Mouse (Mus musculus) MEL (cell line): Measurements from ENCODE around the gene Wars. TPM values are rescaled to one million over a fixed set of nuclear protein-coding genes. Genes with fewer than 3 reads are reported as not detected.
"Not testable (repeated sequence)": the region's sequence is repeated elsewhere in the genome, so short reads cannot be mapped to it uniquely, and the experiment has no call there.

Experiments used
- DNase-seq: peaks from one replicate; pipeline ENCODE4 v3.0.0; 2011; ENCODE audit warnings: low read depth, low spot score
- H3K27ac ChIP-seq: 2 replicates; pipeline ENCODE4 v1.5.1; 2012; ENCODE audit warnings: low read depth, mild to moderate bottlenecking, control low read depth, low read length, moderate library complexity; ENCODE audit not compliant: control insufficient read depth
- H3K27me3 ChIP-seq, 2 experiments: fragments of 150-350 bp in 1 of 2; sonication (generic) in 1 of 2; 2 replicates each; pipeline ENCODE4 v1.6.1; 2012; ENCODE audit warnings: low read length in 2 of 2, mild to moderate bottlenecking in 2 of 2, improper control_type of control experiment in 1 of 2, moderate library complexity in 1 of 2; ENCODE audit not compliant: insufficient read depth in 2 of 2, control insufficient read depth in 1 of 2
- H3K36me3 ChIP-seq, 2 experiments: 2 replicates each; pipeline ENCODE4 v1.6.1; 2012 to 2014; ENCODE audit warnings: low read length in 2 of 2, improper control_type of control experiment in 1 of 2, inconsistent platforms in 1 of 2, mild to moderate bottlenecking in 1 of 2; ENCODE audit not compliant: insufficient read depth in 2 of 2, control insufficient read depth in 1 of 2
- H3K4me1 ChIP-seq, 2 experiments: fragments of 150-350 bp in 1 of 2; sonication (generic) in 1 of 2; 2 replicates each; pipeline ENCODE4 v1.6.1; 2012; ENCODE audit warnings: low read length in 2 of 2, improper control_type of control experiment in 1 of 2, mild to moderate bottlenecking in 1 of 2; ENCODE audit not compliant: insufficient read depth in 2 of 2, control insufficient read depth in 1 of 2
- H3K4me3 ChIP-seq, 2 experiments: fragments of 150-350 bp in 1 of 2; sonication (generic) in 1 of 2; 2 replicates each; pipeline ENCODE4 v1.5.1; 2012; ENCODE audit warnings: low read depth in 2 of 2, low read length in 2 of 2, mild to moderate bottlenecking in 2 of 2, moderate library complexity in 2 of 2, control low read depth in 1 of 2, improper control_type of control experiment in 1 of 2; ENCODE audit not compliant: control insufficient read depth in 1 of 2, insufficient read depth in 1 of 2
- H3K79me2 ChIP-seq: 2 replicates; pipeline ENCODE4 v1.6.1; 2012; ENCODE audit warnings: mild to moderate bottlenecking, low read length, moderate library complexity; ENCODE audit not compliant: control insufficient read depth, poor library complexity, insufficient read depth
- H3K9ac ChIP-seq: 2 replicates; pipeline ENCODE4 v1.6.1; 2012; ENCODE audit warnings: low read depth, mild to moderate bottlenecking, control low read depth, low read length, moderate library complexity; ENCODE audit not compliant: control insufficient read depth, poor library complexity, severe bottlenecking
- H3K9me3 ChIP-seq: fragments of 150-350 bp; sonication (generic); replicated peaks from 2 replicates; pipeline ENCODE4 v1.6.1; 2012; ENCODE audit warnings: mild to moderate bottlenecking, low read length, improper control_type of control experiment, moderate library complexity; ENCODE audit not compliant: insufficient read depth
- BHLHE40 ChIP-seq: IDR thresholded peaks from 2 replicates; pipeline ENCODE4 v1.6.1; 2012; ENCODE audit warnings: low read depth, mild to moderate bottlenecking, inconsistent platforms, low read length, improper control_type of control experiment, borderline replicate concordance
- CHD1 ChIP-seq: IDR thresholded peaks from 2 replicates; pipeline ENCODE4 v1.6.1; 2012; ENCODE audit warnings: low read depth, mild to moderate bottlenecking, inconsistent platforms, low read length, improper control_type of control experiment
- CHD2 ChIP-seq: IDR thresholded peaks from 2 replicates; pipeline ENCODE4 v1.6.1; 2011; ENCODE audit warnings: low read length, improper control_type of control experiment
- E2F4 ChIP-seq: IDR thresholded peaks from 2 replicates; pipeline ENCODE4 v1.6.1; 2011; ENCODE audit warnings: low read depth, low read length, improper control_type of control experiment, borderline replicate concordance
- ELF1 ChIP-seq: IDR thresholded peaks from 2 replicates; pipeline ENCODE4 v1.6.1; 2014; ENCODE audit warnings: low read depth, mild to moderate bottlenecking, inconsistent platforms, low read length, improper control_type of control experiment, moderate library complexity
- EP300 ChIP-seq, 2 experiments: IDR thresholded peaks; 2 replicates each; pipeline ENCODE4 v1.6.1; 2011; ENCODE audit warnings: improper control_type of control experiment in 2 of 2, low read length in 2 of 2, low read depth in 1 of 2, mild to moderate bottlenecking in 1 of 2
- ETS1 ChIP-seq: IDR thresholded peaks from 2 replicates; pipeline ENCODE4 v1.6.1; 2012; ENCODE audit warnings: low read depth, mild to moderate bottlenecking, inconsistent platforms, low read length, improper control_type of control experiment, moderate library complexity
- GABPA ChIP-seq: IDR thresholded peaks from 2 replicates; pipeline ENCODE4 v1.6.1; 2012; ENCODE audit warnings: low read depth, mild to moderate bottlenecking, inconsistent platforms, low read length, improper control_type of control experiment, moderate library complexity
- GATA1 ChIP-seq: IDR thresholded peaks from 2 replicates; pipeline ENCODE4 v1.6.1; 2011; ENCODE audit warnings: low read depth, low read length, improper control_type of control experiment
- HCFC1 ChIP-seq: IDR thresholded peaks from 2 replicates; pipeline ENCODE4 v1.6.1; 2012; ENCODE audit warnings: low read depth, mild to moderate bottlenecking, inconsistent platforms, low read length, improper control_type of control experiment, moderate library complexity
- MAZ ChIP-seq: IDR thresholded peaks from 2 replicates; pipeline ENCODE4 v1.6.1; 2012; ENCODE audit warnings: low read depth, mild to moderate bottlenecking, inconsistent platforms, low read length, improper control_type of control experiment
- MYB ChIP-seq: IDR thresholded peaks from 2 replicates; pipeline ENCODE4 v1.6.1; 2011; ENCODE audit warnings: mild to moderate bottlenecking, low read depth, low read length, improper control_type of control experiment
- NELFE ChIP-seq: IDR thresholded peaks from 2 replicates; pipeline ENCODE4 v1.6.1; 2011; ENCODE audit warnings: low read depth, low read length, improper control_type of control experiment
- RCOR1 ChIP-seq: IDR thresholded peaks from 2 replicates; pipeline ENCODE4 v1.6.1; 2012; ENCODE audit warnings: low read depth, mild to moderate bottlenecking, inconsistent platforms, low read length, improper control_type of control experiment
- SMC3 ChIP-seq: IDR thresholded peaks from 2 replicates; pipeline ENCODE4 v1.6.1; 2011; ENCODE audit warnings: low read depth, low read length, improper control_type of control experiment
- UBTF ChIP-seq: IDR thresholded peaks from 2 replicates; pipeline ENCODE4 v1.6.1; 2012; ENCODE audit warnings: low read depth, mild to moderate bottlenecking, inconsistent platforms, low read length, improper control_type of control experiment, moderate library complexity, borderline replicate concordance; ENCODE audit not compliant: insufficient read depth
- ZC3H11A ChIP-seq: IDR thresholded peaks from 2 replicates; pipeline ENCODE4 v1.6.1; 2012; ENCODE audit warnings: low read depth, mild to moderate bottlenecking, inconsistent platforms, low read length, improper control_type of control experiment
- ZKSCAN1 ChIP-seq: IDR thresholded peaks from 2 replicates; pipeline ENCODE4 v1.6.1; 2012; ENCODE audit warnings: low read depth, mild to moderate bottlenecking, inconsistent platforms, low read length, improper control_type of control experiment, moderate library complexity
- ZNF384 ChIP-seq: IDR thresholded peaks from 2 replicates; pipeline ENCODE4 v1.6.1; 2012; ENCODE audit warnings: low read depth, mild to moderate bottlenecking, inconsistent platforms, low read length, improper control_type of control experiment
- polyA plus RNA-seq, 2 experiments: library from polyadenylated mRNA; stranded (reverse) in 1 of 2; unstranded in 1 of 2; fragments of >175 nt in 1 of 2; fragments of >200 nt in 1 of 2; gene quantifications; 2 replicates each; pipeline versions ENCODE4 v1.2.1 to v1.2.4; 2012; ENCODE audit warnings: low replicate concordance in 2 of 2, low read depth in 1 of 2; ENCODE audit not compliant: insufficient read length in 2 of 2, insufficient read depth in 1 of 2, missing spikeins in 1 of 2
- total RNA-seq: library from RNA; depleted of rRNA; stranded (reverse); fragments of 300-350 nt; gene quantifications from 2 replicates; pipeline ENCODE4 v1.2.3, GENCODE M21; 2012

The Wars gene
- total and polyA plus RNA-seq, 3 experiments: 85.7 to 836 (median 98.4) TPM

DNA sequence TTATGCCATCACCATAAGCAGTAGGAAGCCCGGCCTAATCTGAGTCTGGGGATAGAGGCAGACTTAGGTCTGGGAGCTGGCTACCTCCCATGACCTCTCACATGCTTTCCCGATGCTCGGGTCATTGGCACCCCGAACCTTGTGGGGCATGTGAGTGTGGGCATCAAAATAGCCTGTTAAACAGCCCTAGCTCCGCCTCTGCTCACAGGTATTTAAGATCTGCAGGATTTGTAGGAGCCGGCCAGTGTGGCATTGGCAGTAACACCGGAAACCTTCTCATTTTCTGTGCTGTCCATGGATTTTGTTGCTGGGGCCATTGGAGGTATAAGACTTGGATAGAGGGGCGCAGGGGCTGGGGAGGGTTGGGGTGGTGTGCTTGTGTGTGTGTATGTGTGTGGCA, 43.1 kb downstream of the Wars start:
- no peak overlapping the region for H3K27ac ChIP-seq
- no peak overlapping the region for H3K4me3 ChIP-seq
- H3K9ac ChIP-seq: no peak overlapping the region
- no peaks in the 10 kb centered on the region for H3K9me3 ChIP-seq
- no peak for TF ChIP-seq UBTF
- no peak for TF ChIP-seq NELFE
- no peak for TF ChIP-seq HCFC1
- TF ChIP-seq SMC3: no peak
- no peak for TF ChIP-seq ZNF384
- no peak for TF ChIP-seq MAZ
- TF ChIP-seq ZKSCAN1: no peak
- TF ChIP-seq GABPA: no peak
- TF ChIP-seq CHD2: no peak
- no peak for TF ChIP-seq RCOR1
- no peak for TF ChIP-seq GATA1
- TF ChIP-seq BHLHE40: no peak
- no peak for DNase-seq
- H3K79me2 ChIP-seq: no peaks in the 10 kb centered on the region
- H3K27me3 ChIP-seq: no peaks in the 10 kb centered on the region
- H3K4me1 ChIP-seq: no peaks in the 10 kb centered on the region
- no peaks in the 10 kb centered on the region for H3K36me3 ChIP-seq

DNA sequence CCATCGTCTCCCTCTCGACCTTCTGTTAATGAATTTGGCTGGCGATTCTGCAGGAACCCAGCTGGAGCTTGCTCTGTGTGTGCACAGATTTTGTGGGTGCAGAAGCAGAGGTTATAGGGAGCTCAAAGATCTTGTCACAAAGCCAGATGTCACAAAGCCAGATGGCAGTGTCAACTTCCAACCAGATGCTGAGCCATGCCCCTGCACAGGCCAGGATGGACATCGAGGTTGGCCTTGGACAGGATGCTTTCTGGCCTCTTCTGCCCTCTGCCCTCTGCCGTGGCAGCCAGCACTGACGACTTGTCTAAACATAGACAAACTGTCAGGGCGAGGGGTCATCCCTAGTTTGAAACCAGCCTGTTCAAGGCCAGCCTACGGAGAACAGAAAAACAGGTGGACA, 43.8 kb downstream of the Wars start:
- Histone ChIP-seq H3K4me3 (no peak overlapping the region), H3K79me2 (no peaks in the 10 kb centered on the region), H3K9ac (no peak overlapping the region), H3K36me3 (no peaks in the 10 kb centered on the region), H3K27me3 (no peaks in the 10 kb centered on the region), H3K4me1 (no peaks in the 10 kb centered on the region), H3K9me3 (no peaks in the 10 kb centered on the region), H3K27ac (no peak overlapping the region)
- DNase-seq: no peak
- TF ChIP-seq MYB (no peak), ZNF384 (no peak), EP300 (IDR thresholded peaks at IDR 0.05; ENCODE audit: low read depth in 1 of 2, low read length in 2 of 2) (no peak), BHLHE40 (no peak), ZC3H11A (no peak), CHD1 (no peak)

DNA sequence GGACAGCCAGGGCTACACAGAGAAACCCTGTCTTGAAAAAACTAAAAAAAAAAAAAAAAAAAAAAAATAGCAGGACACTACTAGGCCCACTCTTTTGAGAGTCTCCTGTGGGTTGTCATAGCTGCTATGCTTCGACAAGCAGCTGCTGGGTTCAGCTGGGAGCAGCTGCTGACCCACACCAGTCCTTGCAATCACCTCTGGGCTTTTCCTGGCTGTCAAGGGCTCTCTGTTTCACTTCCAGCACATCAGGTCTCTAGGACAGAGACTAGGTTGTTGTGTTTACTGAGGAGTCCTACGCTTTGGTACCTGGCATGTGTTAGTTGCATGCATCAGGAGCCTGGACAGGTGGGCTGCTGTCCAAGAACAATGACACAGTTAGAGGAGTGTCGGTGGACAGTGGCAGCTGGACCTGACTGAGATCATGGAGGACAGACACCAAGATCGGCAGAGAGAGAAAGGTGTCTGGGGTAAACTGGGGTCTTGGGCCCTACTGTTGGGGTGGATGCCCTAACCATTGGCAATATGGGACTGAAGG, 44.4 kb downstream of the Wars start:
- TF ChIP-seq UBTF (no peak), ELF1 (no peak), NELFE (no peak), ETS1 (no peak), E2F4 (no peak)
- TF ChIP-seq, all 39 proteins: peak for 0
- H3K4me1 ChIP-seq: no peaks in the 10 kb centered on the region
- H3K27ac ChIP-seq: no peak overlapping the region
- H3K27me3 ChIP-seq: no peaks in the 10 kb centered on the region
- H3K79me2 ChIP-seq: no peaks in the 10 kb centered on the region
- no peaks in the 10 kb centered on the region for H3K36me3 ChIP-seq
- H3K9ac ChIP-seq: no peak overlapping the region
- no peak for DNase-seq
- H3K9me3 ChIP-seq: no peaks in the 10 kb centered on the region
- H3K4me3 ChIP-seq: no peak overlapping the region

DNA sequence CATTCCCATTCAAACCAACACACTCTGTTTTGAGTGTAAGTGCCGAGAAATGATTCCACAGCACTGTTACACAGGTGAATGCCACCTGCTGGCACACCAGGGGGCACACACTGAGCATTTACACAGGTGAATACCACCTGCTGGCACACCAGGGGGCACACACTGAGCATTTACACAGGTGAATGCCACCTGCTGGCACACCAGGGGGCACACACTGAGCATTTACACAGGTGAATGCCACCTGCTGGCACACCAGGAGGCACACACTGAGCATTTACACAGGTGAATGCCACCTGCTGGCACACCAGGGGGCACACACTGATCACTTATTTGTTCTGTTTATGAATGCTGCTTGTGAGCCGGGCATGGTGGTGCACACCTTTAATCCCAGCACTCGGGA, 45.9 kb downstream of the Wars start:
- not testable (repeated sequence) for DNase-seq, H3K4me3 ChIP-seq, H3K9me3 ChIP-seq, H3K79me2 ChIP-seq, H3K27ac ChIP-seq, H3K4me1 ChIP-seq, H3K36me3 ChIP-seq, H3K9ac ChIP-seq, H3K27me3 ChIP-seq
